ENCODE assay signal across 8 mouse cellular contexts in the genomic region with DNA sequence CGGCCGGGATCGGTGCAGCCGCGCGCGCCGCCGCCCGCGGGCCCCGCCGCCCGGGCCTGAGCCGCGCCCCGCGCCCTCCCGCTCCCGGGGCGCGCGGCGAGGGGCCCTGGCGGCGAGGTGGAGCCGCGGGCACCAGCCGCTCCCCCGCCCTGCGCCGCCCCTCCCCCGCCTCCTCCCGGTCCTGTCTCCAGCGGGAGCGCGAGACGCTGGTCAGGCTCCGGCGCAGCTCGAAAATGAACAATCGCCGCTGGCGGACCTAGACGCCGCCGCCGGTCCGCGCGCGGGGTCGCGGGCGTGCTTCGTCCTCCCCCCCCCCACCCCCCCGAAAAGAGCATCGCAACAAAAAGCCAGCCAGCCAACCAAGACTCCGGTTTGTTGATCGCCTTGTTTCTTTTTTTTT. TPM values are rescaled to one million over a fixed set of nuclear protein-coding genes. Genes with fewer than 3 reads are reported as not detected.
DNase-seq lines count a peak whose midpoint lies in the region; ATAC-seq and TF ChIP-seq lines count a peak whose summit lies in the region.

No protein-coding gene starts in this region.

- H3K36me3 ChIP-seq in heart, postnatal 0 days (replicated peaks; ENCODE audit: control insufficient read depth, insufficient read depth, low read length) = no peaks in the 10 kb centered on the region
- H3K36me3 ChIP-seq in hindbrain, embryonic 11.5 days (ENCODE audit: control insufficient read depth, insufficient read depth, low read length) = no peaks in the 10 kb centered on the region
- no peaks in the 10 kb centered on the region for H3K36me3 ChIP-seq in midbrain, embryonic 13.5 days

- no peak for TF ChIP-seq POLR2A in cortical plate, adult 2 months (IDR thresholded peaks at IDR 0.05; ENCODE audit: extremely low read depth, insufficient read depth, low read length)

- 0 out of 2 replicates have a peak, but pooled peaks cover 3% of the 10 kb centered on the region for H3K9me3 ChIP-seq in heart, postnatal 0 days (replicated peaks; ENCODE audit: control insufficient read depth, low read length)
- no peaks in the 10 kb centered on the region for H3K9me3 ChIP-seq in hindbrain, embryonic 11.5 days (ENCODE audit: control insufficient read depth, low read length)
- H3K9me3 ChIP-seq in midbrain, embryonic 13.5 days = peaks cover 3% of the 10 kb centered on the region; the same call in 1 of the 2 replicates

- H3K27me3 ChIP-seq in heart, postnatal 0 days (ENCODE audit: control insufficient read depth, insufficient read depth, low read length) = peaks cover 67% of the 10 kb centered on the region
- peaks cover 46% of the 10 kb centered on the region for H3K27me3 ChIP-seq in hindbrain, embryonic 11.5 days (ENCODE audit: control insufficient read depth, insufficient read depth, low read length)
- H3K27me3 ChIP-seq in midbrain, embryonic 13.5 days = peaks cover 59% of the 10 kb centered on the region

- H3K27ac ChIP-seq in heart, postnatal 0 days (ENCODE audit: low read depth) = no peak overlapping the region
- no peak overlapping the region for H3K27ac ChIP-seq in cortical plate, adult 2 months (ENCODE audit: insufficient read depth, low read length)
- H3K27ac ChIP-seq in hindbrain, embryonic 11.5 days (ENCODE audit: low read depth, low read length) = no peak overlapping the region
- peak overlapping the region; percentile 57 for H3K27ac ChIP-seq in midbrain, embryonic 13.5 days

- no peak for DNase-seq in heart, postnatal 0 days (ENCODE audit: low spot score)
- DNase-seq in heart, postnatal 10 days = no peak
- DNase-seq in hindbrain, embryonic 11.5 days (ENCODE audit: low spot score) = peak; percentile 57
- no peak for DNase-seq in thymus, postnatal 14 days
- DNase-seq in adrenal gland, adult 18-20 months (ENCODE audit: low spot score in 2 of 2) = no peak

- peak overlapping the region; percentile 47 for H3K4me3 ChIP-seq in heart, postnatal 0 days (ENCODE audit: low read depth, low read length)
- peak overlapping the region; percentile 100 for H3K4me3 ChIP-seq in cortical plate, adult 2 months (ENCODE audit: insufficient read depth, low read length)
- H3K4me3 ChIP-seq in hindbrain, embryonic 11.5 days (ENCODE audit: low read depth, low read length) = peak overlapping the region; percentile 46
- peak overlapping the region; percentile 68 for H3K4me3 ChIP-seq in midbrain, embryonic 13.5 days (replicated peaks)

- ATAC-seq in heart, postnatal 0 days (ENCODE audit: insufficient read depth, low read depth) = no peak
- ATAC-seq in hindbrain, embryonic 11.5 days (ENCODE audit: low FRiP score) = no peak
- 0 out of 2 replicates have a peak, but pooled peaks have one; percentile 24 for ATAC-seq in midbrain, embryonic 13.5 days
- ATAC-seq in megakaryocyte-erythroid progenitor cell, adult 5-6 weeks (replicated peaks; ENCODE audit: low FRiP score, low TSS enrichment, poor library complexity, severe bottlenecking) = no peak

- 0% methylated on average over 46 of the region's 60 CpGs for WGBS in heart, postnatal 0 days
- WGBS in hindbrain, embryonic 11.5 days = under 1% methylated on average over 36 of the region's 60 CpGs
- 0% methylated on average over 54 of the region's 60 CpGs for WGBS in midbrain, embryonic 13.5 days

- H3K9ac ChIP-seq in heart, postnatal 0 days (replicated peaks; ENCODE audit: low read depth, low read length) = no peak overlapping the region
- H3K9ac ChIP-seq in hindbrain, embryonic 11.5 days (ENCODE audit: low read depth, low read length) = peak overlapping the region; percentile 59
- peak overlapping the region; percentile 73 for H3K9ac ChIP-seq in midbrain, embryonic 13.5 days (replicated peaks)

- intact Hi-C loops in heart, postnatal 10 days (cut with DNase I) = no loop called here

- no peak for TF ChIP-seq CTCF in heart, postnatal 0 days (IDR thresholded peaks at IDR 0.05; ENCODE audit: low read depth)
- no peak for TF ChIP-seq CTCF in cortical plate, adult 2 months (IDR thresholded peaks at IDR 0.05; ENCODE audit: extremely low read depth, insufficient read depth, low read length)

- TF ChIP-seq EP300 in heart, postnatal 0 days (IDR thresholded peaks at IDR 0.05; ENCODE audit: low read depth) = no peak

- H3K4me2 ChIP-seq in heart, postnatal 0 days (ENCODE audit: low read depth, low read length) = peak overlapping the region; percentile 80
- peak overlapping the region; percentile 78 for H3K4me2 ChIP-seq in hindbrain, embryonic 11.5 days (replicated peaks; ENCODE audit: low read depth, low read length)
- H3K4me2 ChIP-seq in midbrain, embryonic 13.5 days (replicated peaks) = peak overlapping the region; percentile 86

- no peaks in the 10 kb centered on the region for H3K4me1 ChIP-seq in heart, postnatal 0 days (ENCODE audit: control insufficient read depth, insufficient read depth)
- peaks cover 4% of the 10 kb centered on the region; the same call in 1 of the 2 replicates for H3K4me1 ChIP-seq in cortical plate, adult 2 months (ENCODE audit: control insufficient read depth, insufficient read depth, low read length)
- H3K4me1 ChIP-seq in hindbrain, embryonic 11.5 days (replicated peaks; ENCODE audit: control insufficient read depth, insufficient read depth, low read length) = 0 out of 2 replicates have a peak, but pooled peaks cover 2% of the 10 kb centered on the region
- peaks cover 39% of the 10 kb centered on the region for H3K4me1 ChIP-seq in midbrain, embryonic 13.5 days (replicated peaks)

RNA-seq across cellular contexts. Expression of a gene that starts 0.7 kb away (rescaled TPM):
- total RNA-seq in heart, postnatal 0 days (2014; rRNA removed; ENCODE audit: low replicate concordance) = not detected in 2 replicates
- polyA plus RNA-seq in heart, postnatal 0 days (2015; fragmentation: Nextera tagmentation; extraction: Ambion mirVana) = 0.03 and 0.07 TPM in 2 replicates
- total RNA-seq in heart, postnatal 10 days (2021) = not detected
- 196 and 211 TPM in 2 replicates for polyA plus RNA-seq in cortical plate, adult 2 months (2012; rRNA removed)
- polyA plus RNA-seq in hindbrain, embryonic 11.5 days (2014; fragmentation: Nextera tagmentation; extraction: Ambion mirVana) = 11.1 and 11.2 TPM in 2 replicates
- 62.3 and 65.4 TPM in 2 replicates for polyA plus RNA-seq in midbrain, embryonic 13.5 days (2015; fragmentation: Nextera tagmentation; extraction: Ambion mirVana)
- 1 to 10 TPM; 2.3 to 3.3 TPM for total RNA-seq in adrenal gland, adult 18-20 months (2021)
- not detected in 2 replicates for total RNA-seq in megakaryocyte-erythroid progenitor cell, adult 5-6 weeks (2014; fragmentation: Nextera tagmentation)
- 0.04 and 0.14 TPM in 2 replicates for total RNA-seq in megakaryocyte-erythroid progenitor cell, adult 5-6 weeks (2017)

Comparison
In these comparisons a context has a peak if more than half of its experiments do, and no peak if none do; other contexts are left out.
1. H3K4me3 ChIP-seq: peak in every context shown above with its lines; median percentile 100 in cortical plate, adult 2 months; 68 in midbrain, embryonic 13.5 days; 47 in heart, postnatal 0 days; 46 in hindbrain, embryonic 11.5 days.